Mouse (Mus musculus) gonadal fat pad, adult 2 months (tissue): ENCODE measurements around the gene Lman1l. TPM values are rescaled to one million over a fixed set of nuclear protein-coding genes. Genes with fewer than 3 reads are reported as not detected.

ENCODE experiments used
- DNase-seq: peaks from one replicate; pipeline ENCODE4 v3.0.0-alpha.2; 2012; ENCODE audit warnings: low read depth
- polyA plus RNA-seq: library from polyadenylated mRNA; depleted of rRNA; stranded (reverse); fragments of >200 nt; gene quantifications from 2 replicates; pipeline ENCODE4 v1.2.3, GENCODE M21; 2012

Lman1l gene
- polyA plus RNA-seq, 1 experiment: not detected

DNA sequence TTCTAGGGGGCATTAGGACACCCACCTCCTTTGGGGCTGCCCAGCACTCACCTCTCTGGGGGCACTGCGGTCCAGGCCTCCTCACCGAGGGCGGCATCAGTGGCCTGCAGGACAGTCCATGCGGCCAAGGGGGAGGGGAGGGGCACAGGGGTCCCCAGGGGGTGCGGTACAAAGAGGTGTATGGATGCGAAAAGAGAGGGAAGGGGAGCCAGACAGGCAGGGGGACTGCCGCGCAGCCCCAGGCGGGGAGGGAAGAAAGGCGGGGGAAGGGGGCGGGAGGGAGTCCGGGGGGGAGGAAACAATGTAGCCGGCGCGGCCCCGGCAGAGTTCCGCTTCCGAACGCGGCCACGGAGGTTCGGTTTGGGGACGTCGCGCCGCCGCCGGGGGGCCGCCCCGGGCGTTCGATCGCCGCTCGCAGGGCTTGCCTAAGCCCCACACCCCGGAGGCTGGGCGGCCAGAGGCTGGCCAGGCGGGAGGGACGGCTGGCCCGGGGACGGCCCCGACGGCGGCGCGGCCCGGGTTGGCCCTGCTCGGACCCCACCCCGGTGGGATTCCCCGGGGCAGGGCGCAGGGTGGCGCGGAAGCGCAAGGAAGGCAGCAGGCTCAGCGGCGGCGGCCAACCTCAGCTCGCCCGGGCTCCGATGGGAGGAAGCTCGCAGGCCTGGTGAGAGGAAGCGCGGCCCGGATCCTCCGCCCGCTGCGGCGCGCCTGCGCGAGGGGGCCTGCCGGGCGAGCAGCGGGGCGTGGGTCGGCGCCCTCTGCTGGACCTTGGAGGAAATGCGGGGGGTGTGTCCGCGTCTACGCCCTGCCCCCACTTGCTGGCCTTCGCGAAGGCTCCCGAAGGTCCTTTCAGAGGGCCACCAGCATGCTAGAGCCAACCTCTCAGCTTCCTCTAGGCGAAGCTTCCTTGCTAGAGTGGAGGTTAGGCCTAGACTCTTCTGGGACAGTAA, 24.6 kb upstream of the Lman1l start:
- DNase-seq: no peak

DNA sequence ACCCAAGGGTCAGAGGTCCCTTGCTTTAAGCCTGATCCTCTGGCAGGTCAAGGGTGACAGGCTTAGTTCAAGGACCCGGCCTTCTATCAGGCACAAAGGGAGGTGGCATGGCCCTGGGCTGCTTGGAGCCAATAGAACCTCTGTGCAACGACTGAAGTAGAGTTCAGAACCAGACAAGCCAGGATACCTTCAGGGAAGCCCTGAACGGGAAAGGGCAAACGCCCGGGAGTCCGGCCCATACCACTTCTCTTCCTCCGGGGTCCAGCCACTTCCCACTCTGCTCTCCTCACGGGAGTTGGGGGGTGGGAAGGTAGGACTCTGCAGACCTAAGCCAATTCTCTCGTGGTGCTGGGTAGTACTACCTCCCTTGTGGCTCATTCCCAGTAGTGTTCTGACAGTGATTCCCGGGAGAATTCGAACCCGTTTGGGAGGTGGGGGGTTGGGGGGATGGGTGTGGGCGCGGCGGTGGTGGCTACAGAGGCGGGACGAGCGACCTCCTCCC, 23.9 kb upstream of the Lman1l start:
- no peak for DNase-seq

DNA sequence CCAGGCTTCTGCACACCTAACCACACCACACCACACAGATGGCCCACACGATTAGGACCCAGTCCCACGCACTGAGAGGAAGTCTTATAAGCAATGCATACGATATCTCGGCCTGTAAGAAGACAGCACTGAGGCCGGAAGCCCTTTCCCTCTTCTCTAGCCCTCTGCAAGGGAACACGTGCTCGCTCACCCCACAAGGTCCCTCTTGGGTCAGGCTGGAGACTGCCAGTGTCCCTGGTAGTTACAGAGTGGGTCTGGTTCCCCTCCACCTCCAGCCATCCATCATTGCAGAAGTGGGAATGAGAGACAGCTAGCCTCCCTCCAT, 23.2 kb upstream of the Lman1l start:
- no peak for DNase-seq

- DNase-seq: no peak
Observed at GRCm38 (mm10) chr9:57643169-57643855, 22.7 kb upstream of the Lman1l start.

DNA sequence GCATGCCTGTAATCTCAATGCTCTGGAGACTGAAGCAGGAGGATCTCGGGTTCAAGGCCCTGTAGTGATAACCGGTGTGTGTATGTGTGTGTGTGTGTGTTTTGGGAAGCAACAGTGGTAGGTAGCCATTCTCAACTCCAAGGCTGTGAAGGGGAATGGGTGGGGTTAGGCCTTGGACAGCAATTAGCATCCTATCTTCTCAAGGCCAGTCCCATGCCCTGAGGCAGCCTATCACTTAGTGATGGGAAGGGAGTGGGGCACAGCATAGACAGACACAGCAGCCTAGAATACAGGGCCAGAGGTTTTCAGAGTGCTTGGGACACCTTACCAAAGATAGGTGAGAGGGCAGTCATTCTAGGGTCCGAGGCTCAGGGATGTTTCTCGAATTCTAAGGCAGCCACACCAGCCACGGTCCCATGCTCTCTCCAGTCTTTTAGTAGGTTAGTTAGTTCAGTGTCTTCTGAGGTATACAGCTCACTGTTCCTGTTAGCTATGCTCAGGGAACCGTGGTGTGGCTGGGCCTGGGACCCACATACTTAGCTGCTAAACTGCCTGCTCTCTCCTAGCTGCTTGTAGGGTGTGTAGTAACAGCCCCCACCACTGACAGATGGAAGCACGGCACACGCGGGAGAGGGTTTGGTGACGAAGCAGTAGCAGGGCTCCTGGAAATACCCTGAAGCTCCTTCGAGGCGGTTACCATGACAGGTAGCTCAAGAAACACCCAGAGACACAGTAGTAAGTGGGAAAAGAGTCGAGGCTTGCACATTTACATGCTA, 21.4 kb upstream of the Lman1l start:
- DNase-seq: no peak

- DNase-seq: no peak
Observed at GRCm38 (mm10) chr9:57641022-57641421, 20.4 kb upstream of the Lman1l start.

GRCm38 (mm10) chr9:57640384-57640783, 19.8 kb upstream of the Lman1l start:
- no peak for DNase-seq

DNA sequence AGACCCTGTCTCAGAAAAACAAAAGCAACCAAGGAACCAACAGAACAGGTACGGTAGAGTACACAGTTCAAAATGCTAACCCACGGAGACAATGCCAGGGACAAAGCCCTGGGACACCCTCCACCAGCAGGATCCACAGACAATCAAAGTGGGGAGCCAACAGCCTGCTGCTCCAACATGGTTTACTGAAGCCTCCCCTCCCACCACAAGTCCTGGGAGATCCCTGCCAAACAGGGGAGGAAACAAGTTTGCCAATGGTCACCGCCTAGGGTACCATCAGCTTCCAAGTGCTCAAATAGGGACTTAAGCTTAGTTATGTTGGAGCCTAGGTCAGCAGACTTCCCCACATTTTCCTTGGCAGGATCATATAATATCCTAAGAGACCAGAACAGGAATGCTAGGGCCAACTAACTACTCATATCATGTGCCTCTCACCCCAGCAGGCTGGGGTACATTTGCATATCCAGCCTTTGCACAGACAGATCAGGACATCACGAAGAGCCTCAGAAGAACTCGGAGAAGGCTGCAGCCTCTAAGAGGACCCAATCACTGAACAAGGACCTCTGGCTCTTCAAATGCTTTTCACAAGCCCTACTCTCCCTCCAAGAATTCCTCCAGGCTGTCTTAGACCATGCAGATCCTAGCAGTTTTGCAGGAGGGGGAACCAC, 19.2 kb upstream of the Lman1l start:
- DNase-seq: no peak

GRCm38 (mm10) chr9:57638651-57639459, 18.3 kb upstream of the Lman1l start:
- no peak for DNase-seq

DNA sequence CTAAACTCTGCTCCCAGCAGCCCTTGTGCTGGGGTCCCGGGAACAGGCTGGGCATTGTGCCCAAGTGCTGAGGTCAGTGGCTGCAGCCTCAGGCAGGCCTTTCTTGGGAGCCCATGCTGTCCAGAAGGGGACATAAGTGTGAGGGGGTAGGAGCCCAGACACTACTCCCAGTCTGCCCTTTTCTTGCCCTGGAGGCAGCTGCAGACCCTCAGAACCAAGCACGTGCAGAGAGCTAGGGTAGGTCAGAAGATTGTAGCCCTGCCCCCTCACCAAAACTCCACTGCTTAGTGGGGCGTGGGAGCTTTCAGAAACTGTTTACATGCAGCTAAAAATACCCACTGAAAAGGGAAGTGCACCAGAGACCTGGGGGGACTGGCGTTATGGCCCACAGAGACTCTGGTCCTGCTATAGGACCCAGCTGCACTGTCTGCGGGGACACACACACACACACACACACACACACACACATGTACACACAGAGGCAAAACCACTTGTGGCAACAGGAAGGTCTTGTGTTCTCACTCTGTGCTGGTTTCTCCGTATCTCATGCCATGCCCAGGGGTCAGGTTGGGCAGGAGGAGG, 17.3 kb upstream of the Lman1l start:
- DNase-seq: no peak

DNA sequence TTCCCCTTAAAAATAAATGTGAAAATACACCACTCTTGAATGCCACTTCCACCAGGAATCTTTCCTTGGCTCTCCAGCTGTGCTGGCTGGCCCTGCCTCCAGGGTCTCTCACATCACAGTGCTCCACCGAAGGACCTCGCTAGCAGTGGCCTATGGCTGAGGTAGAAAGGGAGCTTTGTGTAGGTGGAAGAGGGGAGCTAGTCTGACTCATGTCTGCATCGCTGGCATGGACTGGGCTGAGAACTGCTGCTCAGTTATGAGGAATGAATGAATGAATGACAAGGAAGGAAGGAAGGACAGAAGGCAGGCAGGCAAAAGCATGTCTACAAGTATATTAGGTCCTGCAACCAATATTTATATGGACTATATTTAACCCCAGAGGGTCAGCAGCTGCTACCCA, 16.7 kb upstream of the Lman1l start:
- no peak for DNase-seq

DNA sequence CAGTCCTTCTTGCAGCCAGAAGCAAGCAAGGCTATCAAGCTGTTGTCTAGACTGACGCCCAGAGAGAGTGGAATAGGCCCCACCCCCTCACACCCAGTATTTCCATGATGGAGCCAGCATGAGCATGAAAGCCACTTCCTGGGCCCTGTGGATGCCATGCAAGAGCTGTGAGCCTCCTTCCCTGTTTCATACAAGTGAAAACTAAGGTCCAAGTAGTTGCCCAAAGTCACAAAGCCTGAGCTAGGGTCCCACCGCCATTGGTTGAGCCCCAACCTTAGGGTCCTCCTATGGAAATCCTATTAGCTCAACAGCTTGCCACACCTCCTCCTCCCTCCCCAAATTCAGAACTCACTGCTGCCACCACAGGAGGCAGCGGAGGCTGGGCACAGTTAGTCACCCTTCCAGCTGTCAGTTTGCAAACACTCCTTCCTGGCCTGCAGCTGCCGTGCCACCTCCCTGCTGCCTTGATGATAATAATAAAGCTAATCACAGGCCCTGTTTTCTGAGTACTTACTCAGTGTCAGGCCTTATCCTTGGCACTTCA, 13.0 kb upstream of the Lman1l start:
- no peak for DNase-seq

- DNase-seq: no peak
Observed at GRCm38 (mm10) chr9:57629118-57629874, 8.7 kb upstream of the Lman1l start.

DNA sequence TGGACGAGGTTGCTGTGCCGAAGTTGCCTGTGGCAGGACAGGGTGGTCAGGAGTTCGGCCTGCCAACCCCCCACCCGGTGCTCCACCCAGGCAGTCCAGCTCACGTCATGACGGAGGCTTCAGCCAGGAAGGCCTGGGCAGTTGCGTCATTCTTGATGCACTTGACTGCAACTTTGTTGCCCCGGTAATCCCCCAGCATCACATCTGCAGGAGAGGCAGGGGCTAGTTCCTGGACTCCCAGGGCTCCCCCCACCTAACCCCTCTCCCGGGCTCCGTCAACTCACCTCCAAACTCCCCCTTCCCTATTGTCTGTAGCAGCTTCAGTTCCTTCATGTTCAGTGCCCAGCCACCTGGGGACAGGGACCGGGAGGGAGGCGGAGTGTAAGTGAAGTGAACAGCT, 8.1 kb upstream of the Lman1l start:
- DNase-seq: no peak

DNA sequence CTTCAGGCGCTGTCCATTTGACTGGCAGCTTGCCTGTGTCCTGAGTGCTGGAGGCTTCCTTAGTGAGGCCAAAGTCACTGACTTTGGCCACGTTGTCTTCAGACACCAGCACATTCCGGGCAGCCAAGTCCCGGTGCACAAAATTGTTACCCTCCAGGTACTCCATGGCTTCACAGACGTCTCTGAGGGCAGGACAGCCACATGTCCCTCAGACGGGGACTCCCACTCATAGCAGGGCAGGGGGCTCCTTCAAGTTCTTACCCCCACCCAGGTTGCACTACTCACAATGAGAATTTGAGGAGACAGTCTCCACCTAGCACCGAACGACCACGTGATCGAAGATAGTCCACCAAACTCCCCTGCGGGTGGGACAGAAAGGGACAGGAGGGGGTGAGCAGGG, 7.3 kb upstream of the Lman1l start:
- DNase-seq: no peak

DNA sequence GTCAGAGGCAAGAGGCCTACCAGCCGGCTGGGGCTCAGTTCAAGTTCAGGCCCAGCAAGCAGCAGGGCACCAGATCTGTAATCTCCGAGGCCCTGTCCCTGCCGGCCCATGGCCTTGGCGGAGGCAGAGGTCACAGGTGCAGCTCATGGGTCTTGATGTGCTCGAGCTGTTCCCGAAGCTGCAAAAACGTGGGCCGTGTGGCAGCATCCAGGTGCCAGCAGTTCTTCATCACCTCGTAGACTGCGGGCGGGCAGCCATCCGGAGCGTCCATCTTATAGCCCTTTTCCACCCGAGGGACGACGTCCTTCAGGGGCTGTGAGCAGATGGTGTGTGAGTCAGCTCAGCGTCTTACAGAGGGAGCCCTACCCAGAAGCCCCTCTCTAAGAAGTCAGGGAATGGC, 6.6 kb upstream of the Lman1l start:
- no peak for DNase-seq

- no peak for DNase-seq
Observed at GRCm38 (mm10) chr9:57625674-57626500, 5.3 kb upstream of the Lman1l start.

GRCm38 (mm10) chr9:57624295-57624694, 3.7 kb upstream of the Lman1l start:
- no peak for DNase-seq

DNA sequence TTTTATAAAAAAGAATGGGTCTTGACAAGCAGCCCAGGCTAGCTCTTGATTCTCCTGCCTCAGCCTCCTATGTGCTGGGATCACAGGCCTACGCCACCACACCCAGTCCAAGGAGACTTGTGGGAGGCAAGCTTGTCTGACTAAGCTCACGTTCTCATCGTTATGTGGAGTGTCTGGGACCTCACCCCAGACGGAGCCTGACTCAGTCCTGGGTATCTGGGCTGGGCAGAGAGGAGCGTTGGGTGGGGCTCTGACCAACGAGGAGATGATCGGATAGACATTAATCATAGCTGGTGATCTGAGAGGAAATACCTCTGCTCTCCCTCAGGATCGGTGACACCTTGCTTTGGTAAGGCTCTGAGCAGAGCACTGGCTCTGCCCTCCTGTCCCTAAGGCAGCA, 1.7 kb downstream of the Lman1l start:
- no peak for DNase-seq
